Mouse (Mus musculus) C2C12 (cell line): ENCODE measurements around the gene Fam174b.

ENCODE experiments used
- CEBPB ChIP-seq: IDR thresholded peaks from one replicate; pipeline ENCODE4 v1.6.1; 2011; ENCODE audit warnings: low read depth, mild to moderate bottlenecking, control low read depth, moderate library complexity
- CTCF ChIP-seq: IDR thresholded peaks from one replicate; pipeline ENCODE4 v1.5.1; 2011; ENCODE audit not compliant: control insufficient read depth, insufficient read depth, insufficient read length
- FOSL1 ChIP-seq: IDR thresholded peaks from one replicate; pipeline ENCODE4 v1.8.0; 2011; ENCODE audit warnings: mild to moderate bottlenecking, low read length; ENCODE audit not compliant: poor library complexity, insufficient read depth, severe bottlenecking
- MAX ChIP-seq: IDR thresholded peaks from one replicate; pipeline ENCODE4 v1.6.1; 2011; ENCODE audit warnings: mild to moderate bottlenecking, control low read depth
- MYOD1 ChIP-seq: IDR thresholded peaks from one replicate; pipeline ENCODE4 v1.6.1; 2011; ENCODE audit warnings: low read depth; ENCODE audit not compliant: control insufficient read depth, insufficient read length
- MYOG ChIP-seq: IDR thresholded peaks from one replicate; pipeline ENCODE4 v1.6.1; 2011; ENCODE audit not compliant: control insufficient read depth, insufficient read length; ENCODE audit errors: extremely low read depth
- USF1 ChIP-seq: IDR thresholded peaks from one replicate; pipeline ENCODE4 v1.6.1; 2011; ENCODE audit warnings: low read depth, mild to moderate bottlenecking, control low read depth, moderate library complexity

DNA sequence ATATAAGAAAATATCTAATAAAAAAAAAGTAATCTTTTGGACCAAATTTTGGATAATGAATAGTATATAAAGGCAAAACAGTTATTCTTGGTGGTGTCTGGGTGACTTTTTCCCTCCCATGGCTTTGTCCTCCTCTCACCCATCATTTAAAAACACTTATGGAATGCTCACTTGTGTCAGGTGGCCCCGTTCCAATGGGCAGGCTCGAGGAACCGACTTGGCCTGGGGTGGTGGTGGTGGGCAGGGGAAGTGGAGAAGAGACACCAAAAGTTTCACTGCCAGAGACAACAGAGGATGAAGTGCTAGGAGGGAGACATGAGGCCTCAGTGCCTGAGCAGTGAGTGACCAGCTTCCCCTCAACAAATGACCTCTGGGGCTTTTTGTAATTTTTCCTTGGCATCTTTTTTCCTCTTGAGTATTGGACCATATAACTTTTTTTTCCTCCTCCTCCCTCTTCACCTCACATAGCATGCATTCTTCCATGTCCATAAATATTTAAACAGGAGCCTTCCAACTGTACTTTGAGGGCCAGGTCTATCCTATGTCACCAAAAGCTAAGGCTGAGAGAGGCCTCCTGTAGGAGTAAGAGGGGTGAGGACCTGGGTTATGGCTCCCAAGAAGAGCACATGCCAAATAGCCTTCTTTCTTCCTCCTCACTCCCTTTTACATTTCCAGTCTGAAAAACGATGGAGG is 44.8 kb downstream of the Fam174b start:
- TF ChIP-seq CTCF: no peak
- TF ChIP-seq MYOD1: no peak
- no peak for TF ChIP-seq CEBPB
- no peak for TF ChIP-seq MAX
- no peak for TF ChIP-seq USF1
- no peak for TF ChIP-seq FOSL1
- TF ChIP-seq MYOG: no peak
